Mouse (Mus musculus): ENCODE measurements around the gene Iars. TPM values are rescaled to one million over a fixed set of nuclear protein-coding genes. Genes with fewer than 3 reads are reported as not detected.

The Iars gene
- 10 to 100 TPM; 62.9 to 69.5 TPM for total RNA-seq (2021)

GRCm38 (mm10) chr13:49681351-49682232, at the start of gene Iars:
Gene Iars, plus strand, starts transcription at chr13:49682100.
- DNase-seq (ENCODE audit: low spot score in 2 of 2) = peak; percentile 99 to 100
- intact Hi-C loops (cut with DNase I) = no loop called here

DNA sequence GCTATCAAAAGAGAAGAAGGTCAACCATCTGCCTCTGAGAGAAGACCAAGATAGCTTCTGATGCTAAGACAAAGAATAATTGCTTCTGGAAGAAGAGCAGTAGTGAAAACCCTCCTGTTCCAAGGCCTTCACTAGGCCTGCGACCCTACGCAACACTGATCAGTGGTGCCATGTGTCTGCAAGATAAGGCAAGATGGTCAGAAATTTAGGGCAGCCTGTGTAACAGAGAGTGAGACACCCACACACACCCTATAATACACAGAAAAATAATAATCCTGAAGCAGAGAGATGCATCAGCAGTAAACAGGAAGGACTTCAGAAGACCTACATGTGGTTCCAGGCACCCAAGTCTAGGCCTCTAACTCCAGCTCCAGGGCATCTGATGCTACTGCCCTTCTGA, 41.9 kb upstream of the Iars start:
- intact Hi-C loops (cut with DNase I) = no loop called here
- DNase-seq (ENCODE audit: low spot score in 2 of 2) = no peak

DNA sequence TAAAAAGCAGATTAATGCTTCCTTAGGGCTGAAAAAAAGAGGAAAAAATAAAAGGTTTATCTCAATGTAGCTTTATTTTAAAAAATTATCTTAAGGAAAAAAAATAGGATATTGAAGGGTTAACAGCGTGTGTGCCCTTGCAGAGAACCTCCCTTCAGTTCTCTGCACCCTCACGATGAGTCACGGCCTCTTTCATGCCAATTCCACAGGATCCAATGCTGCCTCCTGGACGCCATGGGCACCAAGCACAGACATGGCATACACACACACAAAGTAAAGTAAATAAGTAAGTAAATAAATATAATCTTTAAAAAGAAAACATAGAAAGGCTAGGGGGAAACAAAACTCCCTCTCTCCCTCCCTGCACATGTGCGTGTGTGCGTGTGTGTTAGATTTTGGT, 39.2 kb upstream of the Iars start:
- intact Hi-C loops (cut with DNase I) = no loop called here
- DNase-seq (ENCODE audit: low spot score in 2 of 2) = no peak

DNA sequence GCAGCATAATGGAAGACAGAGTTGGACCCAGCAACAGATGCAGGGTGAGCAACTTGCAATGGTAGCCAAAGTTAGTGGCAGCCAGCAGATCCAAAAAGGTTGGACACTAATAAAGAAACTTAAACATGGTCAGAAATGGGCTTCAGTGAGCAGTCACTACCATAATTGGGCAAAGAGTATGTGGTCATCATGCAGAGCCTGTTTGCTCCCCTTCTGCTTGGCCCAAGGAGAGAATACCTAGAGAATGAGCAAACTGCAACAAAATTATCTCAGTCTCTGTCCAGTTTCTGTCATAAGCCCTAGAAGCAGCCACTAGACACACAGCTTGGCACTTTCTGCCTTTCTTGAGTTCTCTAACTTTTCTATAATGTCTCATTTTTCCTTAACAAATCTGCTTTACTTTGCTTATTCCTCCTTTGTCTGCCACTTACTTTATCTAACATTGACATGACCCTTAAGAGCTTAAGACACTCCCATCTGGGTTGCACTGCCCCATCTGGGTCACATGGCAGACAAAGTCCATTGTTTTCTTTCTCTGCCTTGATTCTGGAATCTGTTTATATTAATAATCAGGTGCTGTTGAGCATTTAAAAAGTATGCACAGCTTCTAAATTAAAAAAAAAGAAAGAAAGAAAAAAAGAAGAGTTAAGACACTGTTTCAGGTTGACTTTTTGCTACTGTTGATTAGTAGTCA, 38.1 kb upstream of the Iars start:
- intact Hi-C loops (cut with DNase I) = no loop called here
- no peak for DNase-seq (ENCODE audit: low spot score in 2 of 2)

DNA sequence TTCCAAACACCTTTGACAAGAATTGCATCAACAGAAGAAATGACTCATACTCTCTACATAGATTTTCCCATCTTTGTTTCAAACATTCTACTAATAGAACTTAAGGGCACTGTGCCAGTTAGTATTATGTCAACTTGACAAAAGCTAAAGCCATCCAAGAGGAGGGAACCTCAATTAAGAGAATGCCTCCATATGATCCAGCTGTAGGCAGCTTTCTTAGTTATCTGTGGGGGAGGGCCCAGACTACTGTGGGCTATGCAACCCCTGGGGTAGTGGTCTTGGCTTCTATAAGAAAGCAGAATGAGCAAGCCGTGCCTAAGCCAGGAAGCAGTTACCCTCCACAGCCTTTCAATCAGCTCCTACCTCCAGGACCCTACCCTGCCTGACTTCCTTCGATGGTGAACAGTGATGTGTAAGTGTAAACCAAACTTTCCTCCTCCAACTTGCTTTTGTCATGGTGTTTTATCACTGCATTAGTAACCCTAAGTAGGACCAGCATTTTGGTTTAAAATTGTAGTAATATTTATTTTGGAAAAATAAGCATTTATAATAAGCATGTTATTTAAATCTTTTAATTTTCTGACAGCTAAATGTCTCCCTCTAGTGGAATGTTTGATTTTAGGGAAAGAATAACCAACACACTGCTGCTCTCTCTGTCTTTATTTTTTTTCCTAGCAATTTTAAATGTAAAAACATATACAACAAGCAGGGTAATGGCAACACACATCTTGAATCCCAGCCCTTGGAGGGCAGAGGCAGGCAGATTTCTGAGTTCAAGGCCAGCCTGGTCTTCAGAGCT, 37.0 kb upstream of the Iars start:
- intact Hi-C loops (cut with DNase I) = loop anchor here (1.0 to 5.0 kb wide), 2 partner anchors 196 to 318 kb away; no protein-coding TSS in a partner anchor
- DNase-seq (ENCODE audit: low spot score in 2 of 2) = peak; percentile 6 to 17

GRCm38 (mm10) chr13:49646019-49646418, 35.9 kb upstream of the Iars start:
- no peak for DNase-seq (ENCODE audit: low spot score in 2 of 2)
- intact Hi-C loops (cut with DNase I) = loop anchor here (5.0 kb wide), 1 partner anchor 319 kb away; no protein-coding TSS in a partner anchor

DNA sequence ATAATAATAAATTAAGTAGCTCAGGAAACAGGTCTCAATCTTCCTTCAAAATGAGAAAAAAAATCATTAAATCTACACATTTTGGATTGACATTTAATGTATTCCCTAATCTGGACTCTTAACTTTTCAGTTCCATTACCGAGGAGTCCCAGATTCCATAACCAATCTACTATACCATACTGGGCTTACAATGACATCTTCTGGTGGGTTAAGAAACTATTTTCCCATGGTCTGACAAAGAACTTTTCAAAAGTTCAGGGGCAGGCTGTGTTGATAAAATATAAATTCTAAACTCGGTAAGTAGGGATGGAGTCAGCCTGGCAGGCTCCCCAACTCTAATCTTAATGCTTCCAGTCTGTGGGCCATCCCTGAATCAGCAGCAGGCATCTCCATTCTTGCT, 30.8 kb upstream of the Iars start:
- intact Hi-C loops (cut with DNase I) = no loop called here
- DNase-seq (ENCODE audit: low spot score in 2 of 2) = no peak

DNA sequence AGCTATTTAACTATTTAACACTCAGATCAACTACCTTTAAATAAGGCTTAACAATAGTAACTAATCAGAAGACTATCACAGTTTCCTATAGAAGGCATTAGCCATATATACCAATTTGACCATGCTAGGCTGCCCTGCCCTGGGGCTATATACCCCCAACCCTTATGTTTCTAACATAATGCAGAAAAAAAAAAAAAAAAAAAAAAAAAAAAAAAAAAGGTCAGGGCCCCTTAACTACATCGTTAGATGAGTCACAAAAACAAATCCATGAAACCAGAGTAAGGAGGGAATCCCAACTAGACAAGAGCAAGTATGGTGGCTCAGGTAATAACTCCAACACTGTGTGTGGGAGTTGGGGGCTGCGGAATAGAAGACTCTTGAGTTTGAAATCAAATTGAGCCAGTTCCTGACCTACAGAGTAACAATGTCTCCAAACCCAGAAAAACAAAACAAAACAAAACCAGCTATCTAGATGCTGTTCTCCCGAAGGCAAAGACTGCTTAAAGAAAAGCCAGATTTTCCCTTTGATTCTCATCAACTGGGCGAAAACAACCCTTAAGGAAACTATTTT, 30.0 kb upstream of the Iars start:
- intact Hi-C loops (cut with DNase I) = no loop called here
- no peak for DNase-seq (ENCODE audit: low spot score in 2 of 2)

GRCm38 (mm10) chr13:49652481-49653179, 29.3 kb upstream of the Iars start, which contains the start of the genes Cenpp and Nol8:
Gene Cenpp, minus strand, starts transcription at chr13:49652785.
Gene Nol8, plus strand, starts transcription at chr13:49653078.
- DNase-seq (ENCODE audit: low spot score in 2 of 2) = peak; percentile 99
- intact Hi-C loops (cut with DNase I) = no loop called here

DNA sequence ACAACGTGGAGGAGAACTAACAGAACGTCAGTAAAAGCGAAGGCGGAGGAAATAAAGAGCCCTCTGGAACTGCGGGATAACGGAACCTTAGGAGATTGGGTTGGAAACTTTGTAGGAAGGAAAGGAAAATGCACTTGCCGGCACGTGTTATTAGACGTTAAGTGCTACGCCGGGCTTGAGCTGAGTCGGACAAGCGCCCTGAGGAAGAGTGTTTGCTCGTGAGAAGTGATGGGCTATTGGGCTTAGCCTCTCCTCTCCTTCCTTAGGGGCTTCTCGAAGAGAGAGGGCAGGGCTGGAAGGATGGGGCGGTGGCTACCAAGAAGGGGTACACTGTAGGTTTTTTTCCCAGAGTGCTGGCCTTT, 28.7 kb upstream of the Iars start:
- DNase-seq (ENCODE audit: low spot score in 2 of 2) = no peak
- intact Hi-C loops (cut with DNase I) = no loop called here

GRCm38 (mm10) chr13:49677793-49678192, 4.1 kb upstream of the Iars start:
- intact Hi-C loops (cut with DNase I) = loop anchor here (10.0 kb wide), 1 partner anchor 47 kb away; no protein-coding TSS in a partner anchor
- no peak for DNase-seq (ENCODE audit: low spot score in 2 of 2)

DNA sequence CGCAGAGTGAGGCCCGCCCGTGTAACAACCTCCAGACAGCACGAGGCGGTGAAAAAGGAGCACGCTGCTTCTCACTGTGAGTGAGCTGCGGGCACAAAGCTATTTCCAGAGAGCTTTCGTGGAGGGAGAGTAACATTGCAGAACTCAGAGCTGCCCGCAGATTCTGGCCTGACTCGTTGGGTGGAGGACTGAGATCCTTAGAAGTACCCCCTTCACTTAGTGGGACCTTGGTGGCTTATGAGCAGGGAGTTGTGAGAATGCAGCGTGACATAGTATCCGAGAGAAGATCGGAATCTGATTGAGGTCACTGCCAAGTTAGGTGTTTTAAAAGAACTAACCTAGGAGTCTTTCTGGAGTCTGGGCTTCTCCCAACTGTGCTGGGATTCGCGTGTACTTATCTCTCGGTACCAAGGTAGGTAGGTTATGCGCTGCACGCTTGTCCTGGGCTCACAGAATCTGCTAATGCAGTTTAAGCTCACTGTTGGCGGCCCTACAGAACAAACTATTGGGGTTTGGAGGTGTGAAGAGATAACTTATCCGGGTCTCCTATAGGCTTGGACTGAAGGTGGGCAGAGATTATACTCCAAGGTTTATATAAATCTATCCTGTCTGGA, 440 bp downstream of the Iars start:
- no peak for DNase-seq (ENCODE audit: low spot score in 2 of 2)
- intact Hi-C loops (cut with DNase I) = no loop called here

DNA sequence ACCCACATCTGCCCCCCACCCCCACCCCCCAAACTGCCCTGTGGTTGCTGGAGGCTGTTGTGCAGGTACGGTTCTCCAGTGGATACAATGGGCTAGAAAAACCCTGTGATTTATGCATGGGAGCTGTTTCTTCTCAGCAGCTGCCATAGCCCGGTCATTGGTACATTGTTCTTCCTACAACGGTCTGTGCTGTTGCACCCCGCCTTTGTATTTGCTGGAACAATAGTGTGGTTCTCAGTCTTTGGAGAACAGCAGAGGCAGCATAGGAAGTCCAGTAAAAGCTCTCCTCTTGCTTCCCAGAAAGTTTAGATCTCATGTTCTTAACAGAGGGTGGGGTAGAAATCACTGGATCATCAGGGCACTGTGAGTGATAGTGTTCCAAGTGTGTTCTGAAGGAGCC, 2.4 kb downstream of the Iars start:
- no peak for DNase-seq (ENCODE audit: low spot score in 2 of 2)
- intact Hi-C loops (cut with DNase I) = no loop called here

GRCm38 (mm10) chr13:49691056-49691455, 9.2 kb downstream of the Iars start:
- no peak for DNase-seq (ENCODE audit: low spot score in 2 of 2)
- intact Hi-C loops (cut with DNase I) = no loop called here

DNA sequence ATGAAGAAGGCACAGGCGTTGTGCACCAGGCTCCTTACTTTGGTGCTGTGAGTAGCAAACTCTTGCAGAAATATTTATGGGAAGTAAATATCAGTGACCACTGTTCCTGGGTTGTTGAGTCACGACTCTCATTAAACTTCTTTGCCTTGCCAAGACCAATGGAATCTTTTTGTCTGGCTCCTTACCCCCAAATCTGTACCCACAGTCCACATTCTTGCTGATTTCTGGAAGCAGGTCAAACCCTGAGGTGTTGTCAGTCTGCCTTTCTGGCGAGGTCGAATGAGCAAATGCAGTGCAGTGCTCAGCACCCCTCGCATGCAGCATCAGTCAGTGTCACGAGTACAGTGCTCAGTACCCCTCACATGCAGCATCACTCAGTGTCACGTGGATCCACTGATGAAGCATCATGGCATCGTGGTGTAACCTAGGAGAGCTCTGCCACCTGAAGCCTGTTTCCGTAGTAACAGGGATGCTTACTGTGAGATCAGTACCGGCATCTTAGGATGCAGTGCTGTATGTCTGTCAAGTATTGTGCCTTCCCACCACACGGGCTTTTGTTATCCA, 21.4 kb downstream of the Iars start:
- intact Hi-C loops (cut with DNase I) = no loop called here
- DNase-seq (ENCODE audit: low spot score in 2 of 2) = no peak

- DNase-seq (ENCODE audit: low spot score in 2 of 2) = no peak
- intact Hi-C loops (cut with DNase I) = no loop called here
Measured at GRCm38 (mm10) chr13:49706032-49706690, 24.3 kb downstream of the Iars start.

DNA sequence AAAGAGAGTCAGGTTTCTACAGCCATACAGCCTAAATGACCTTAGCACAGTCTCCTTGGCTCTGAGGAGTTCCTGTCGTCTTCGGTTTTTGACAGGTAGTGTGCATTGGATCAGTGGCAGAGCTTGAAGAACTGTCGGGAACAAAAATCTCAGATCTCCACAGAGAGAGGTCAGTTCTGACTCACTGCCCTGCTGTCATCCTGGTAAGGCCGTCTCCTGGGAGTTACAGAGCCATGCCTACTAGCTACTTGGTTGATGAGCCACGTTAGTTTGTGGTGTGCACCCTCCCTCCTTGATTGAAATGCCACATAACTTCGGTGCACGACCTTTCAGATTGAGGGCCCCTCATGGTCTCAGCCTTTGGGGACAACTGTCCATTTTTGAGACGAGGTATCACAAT, 26.4 kb downstream of the Iars start:
- DNase-seq (ENCODE audit: low spot score in 2 of 2) = no peak
- intact Hi-C loops (cut with DNase I) = no loop called here
